Mouse (Mus musculus): ENCODE results near the gene Ubtd1.

Gene Ubtd1

GRCm38 (mm10) chr19:42022542-42022848, 40.9 kb downstream of the Ubtd1 start:
- DNase-seq = no peak

- DNase-seq = peak; percentile 90 to 91
Measured at GRCm38 (mm10) chr19:42026158-42026557, 44.6 kb downstream of the Ubtd1 start.

GRCm38 (mm10) chr19:42031112-42031511, 49.5 kb downstream of the Ubtd1 start:
- DNase-seq = no peak

- no peak for DNase-seq
Measured at GRCm38 (mm10) chr19:42033611-42034010, 52.0 kb downstream of the Ubtd1 start.

GRCm38 (mm10) chr19:42034146-42034775, 52.7 kb downstream of the Ubtd1 start:
- DNase-seq = no peak

GRCm38 (mm10) chr19:42034881-42035455, 53.4 kb downstream of the Ubtd1 start:
- no peak for DNase-seq

GRCm38 (mm10) chr19:42035456-42036248, 54.1 kb downstream of the Ubtd1 start, which contains the start of gene Ankrd2:
Gene Ankrd2, plus strand, starts transcription at chr19:42036000.
- peak; percentile 93 to 94 for DNase-seq

GRCm38 (mm10) chr19:42036357-42036756, 54.8 kb downstream of the Ubtd1 start:
- no peak for DNase-seq

GRCm38 (mm10) chr19:42037167-42037702, 55.7 kb downstream of the Ubtd1 start:
- DNase-seq = no peak

- no peak for DNase-seq
Measured at GRCm38 (mm10) chr19:42038310-42038709, 56.7 kb downstream of the Ubtd1 start.

- no peak for DNase-seq
Measured at GRCm38 (mm10) chr19:42043988-42044387, 62.4 kb downstream of the Ubtd1 start.

- DNase-seq = peak; percentile 90 to 95
Measured at GRCm38 (mm10) chr19:42045269-42046102, 63.9 kb downstream of the Ubtd1 start, which contains the start of gene Hoga1. Gene Hoga1, plus strand, starts transcription at chr19:42045610.

GRCm38 (mm10) chr19:42050251-42050650, 68.7 kb downstream of the Ubtd1 start:
- no peak for DNase-seq

GRCm38 (mm10) chr19:42051351-42051750, 69.8 kb downstream of the Ubtd1 start:
- no peak for DNase-seq

GRCm38 (mm10) chr19:42051948-42052347, 70.4 kb downstream of the Ubtd1 start, which contains the start of gene 4933411K16Rik:
Gene 4933411K16Rik, plus strand, starts transcription at chr19:42052248.
- DNase-seq = no peak

- DNase-seq = peak; percentile 78 to 85
Measured at GRCm38 (mm10) chr19:42054255-42054654, 72.7 kb downstream of the Ubtd1 start.

GRCm38 (mm10) chr19:42055881-42056280, 74.3 kb downstream of the Ubtd1 start:
- DNase-seq = peak; percentile 70 to 74

- DNase-seq = no peak
Measured at GRCm38 (mm10) chr19:42056719-42057409, 75.3 kb downstream of the Ubtd1 start.

GRCm38 (mm10) chr19:42058426-42058825, 76.9 kb downstream of the Ubtd1 start:
- no peak for DNase-seq

- peak in 1 of 2 experiments; percentile 40 for DNase-seq
Measured at GRCm38 (mm10) chr19:42061443-42061842, 79.9 kb downstream of the Ubtd1 start.

GRCm38 (mm10) chr19:42068441-42069240, 87.1 kb downstream of the Ubtd1 start:
- DNase-seq = no peak

Measured in kidney, postnatal 4 days (tissue).